Mouse (Mus musculus) CD4-positive, CD25-positive, alpha-beta regulatory T cell, adult 4 months (primary cell): ENCODE data around the gene Sft2d1. TPM values are rescaled to one million over a fixed set of nuclear protein-coding genes. Genes with fewer than 3 reads are reported as not detected.

Source experiments
- ATAC-seq: one replicate; pipeline ENCODE4 v1.8.0; 2017
- polyA plus RNA-seq, 2 experiments: library from polyadenylated mRNA; unstranded; fragments of 100-300 nt; shearing (Covaris generic); gene quantifications; one replicate each; pipeline ENCODE4 v1.2.1; 2017

The Sft2d1 gene
- polyA plus RNA-seq = 100 to 1,000 TPM; 129 to 135 TPM

DNA sequence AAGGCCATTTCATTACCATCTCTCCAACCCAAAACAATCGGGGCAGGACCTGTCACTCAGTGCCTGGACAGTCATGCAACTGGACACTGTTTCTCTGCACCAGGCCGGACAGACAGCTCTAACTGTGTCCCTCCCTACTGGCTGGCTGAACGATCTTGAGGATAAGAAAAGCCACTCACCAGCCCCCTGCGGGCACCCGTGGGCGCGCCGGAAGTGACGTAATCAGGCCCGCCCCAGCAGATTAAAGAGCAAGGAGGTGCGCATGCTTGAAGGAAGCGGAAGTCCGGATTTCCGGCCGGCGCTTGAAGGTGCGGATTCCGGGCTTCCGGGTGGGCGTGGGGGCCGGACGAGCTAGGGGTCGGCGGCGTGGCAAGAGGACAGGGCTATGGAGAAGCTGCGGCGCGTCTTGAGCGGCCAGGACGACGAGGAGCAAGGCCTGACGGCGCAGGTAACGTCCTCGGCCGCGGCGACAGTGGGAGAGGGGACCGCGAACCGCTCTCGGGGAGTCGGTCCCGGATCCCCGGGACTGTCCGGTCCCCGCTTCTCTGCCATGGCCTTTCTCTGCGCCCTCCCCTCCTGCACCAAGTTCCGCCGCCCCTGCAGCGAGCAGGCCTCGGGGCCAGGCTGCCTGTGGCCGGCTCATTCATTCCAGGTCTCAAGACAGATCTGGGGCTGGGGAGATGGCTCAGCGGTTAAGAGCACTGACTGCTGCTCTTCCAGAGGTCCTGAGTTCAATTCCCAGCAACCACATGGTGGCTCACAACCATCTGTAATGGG lies at the start of gene Sft2d1:
TSS of gene Sft2d1 (plus strand) at position 265 of the 777 bp plus-strand sequence.
- peak; percentile 96 for ATAC-seq

DNA sequence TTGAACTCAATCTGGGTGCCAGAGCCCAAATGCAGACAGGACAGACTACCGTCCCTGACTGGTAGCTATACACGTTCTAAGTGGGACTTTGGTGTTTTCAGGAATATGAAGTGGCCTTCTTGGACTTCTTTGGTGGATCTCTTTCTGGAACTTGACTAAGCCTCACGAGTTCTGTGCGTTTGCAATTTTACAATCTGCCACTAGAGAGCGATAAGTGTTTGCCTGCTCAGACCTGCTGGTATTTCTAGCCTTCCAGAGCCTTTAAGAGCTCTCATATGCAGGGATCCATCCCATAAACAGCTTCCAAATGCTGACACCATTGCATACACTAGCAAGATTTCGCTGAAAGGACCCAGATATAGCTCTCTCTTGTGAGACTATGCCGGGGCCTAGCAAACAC lies 46.3 kb upstream of the Sft2d1 start:
- ATAC-seq = peak; percentile 63

GRCm38 (mm10) chr17:8272054-8272749 lies 38.7 kb upstream of the Sft2d1 start:
- no peak for ATAC-seq

GRCm38 (mm10) chr17:8272951-8273350 lies 38.0 kb upstream of the Sft2d1 start:
- ATAC-seq = no peak

DNA sequence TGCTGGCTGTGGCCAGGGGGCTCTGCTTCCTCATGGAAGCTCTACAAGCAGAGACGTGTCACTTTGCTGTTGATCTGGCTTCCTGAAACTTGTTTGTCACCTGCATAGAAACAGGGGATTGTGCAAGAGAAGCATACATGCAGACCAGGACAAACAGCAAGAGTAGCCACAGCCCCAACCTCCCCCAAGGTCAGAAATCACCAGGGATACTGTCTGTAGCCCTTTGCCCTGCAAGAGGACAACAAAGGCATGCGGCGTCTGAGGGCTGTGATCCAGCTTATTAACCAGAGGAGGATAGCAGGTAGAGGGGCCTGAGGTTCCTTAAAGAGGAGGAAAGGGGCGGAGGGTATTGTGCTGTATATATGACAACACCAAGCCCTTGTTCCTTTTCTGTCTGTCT lies 34.8 kb upstream of the Sft2d1 start:
- ATAC-seq = no peak

- ATAC-seq = no peak
Measured at GRCm38 (mm10) chr17:8276680-8277079, 34.2 kb upstream of the Sft2d1 start.

- no peak for ATAC-seq
Measured at GRCm38 (mm10) chr17:8277266-8277665, 33.6 kb upstream of the Sft2d1 start.

GRCm38 (mm10) chr17:8278356-8278755 lies 32.5 kb upstream of the Sft2d1 start:
- no peak for ATAC-seq

DNA sequence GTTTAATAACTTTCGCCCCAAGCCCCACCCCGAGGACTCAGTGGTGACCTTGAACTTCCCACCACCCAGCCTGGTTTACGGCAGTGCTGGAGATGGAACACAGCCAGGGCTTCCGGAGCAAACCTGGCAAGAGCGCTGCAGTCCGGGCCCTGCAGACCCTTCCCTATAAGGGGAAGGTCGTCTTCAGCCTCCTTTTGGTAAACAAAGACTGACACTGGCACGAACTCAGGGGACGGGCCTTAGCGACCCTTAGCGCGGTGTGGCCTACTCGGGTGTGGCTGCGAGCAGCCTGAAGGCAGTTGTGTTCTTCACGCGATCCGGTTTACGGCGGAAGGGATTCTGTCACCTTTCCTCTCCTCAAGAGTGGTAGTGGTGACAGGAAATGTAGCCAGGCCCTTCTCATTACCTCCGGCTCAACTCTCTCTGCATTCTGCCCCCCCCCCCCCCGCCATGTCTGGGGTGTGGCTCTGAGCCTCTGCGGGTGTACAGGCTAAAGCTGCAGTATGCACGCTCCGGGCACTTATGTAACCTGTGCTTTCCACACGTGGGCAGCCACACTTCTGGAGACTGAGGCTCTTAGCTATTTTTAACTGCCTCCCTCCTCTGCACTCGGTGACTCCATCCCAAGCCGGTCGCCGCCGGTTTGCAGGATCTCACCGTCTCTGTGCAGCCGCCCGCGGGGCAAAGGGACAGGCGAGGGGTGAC lies 27.9 kb upstream of the Sft2d1 start, which contains the start of gene Mpc1:
TSS of gene Mpc1 (plus strand) at position 84 of the 705 bp plus-strand sequence.
- ATAC-seq = peak; percentile 72

DNA sequence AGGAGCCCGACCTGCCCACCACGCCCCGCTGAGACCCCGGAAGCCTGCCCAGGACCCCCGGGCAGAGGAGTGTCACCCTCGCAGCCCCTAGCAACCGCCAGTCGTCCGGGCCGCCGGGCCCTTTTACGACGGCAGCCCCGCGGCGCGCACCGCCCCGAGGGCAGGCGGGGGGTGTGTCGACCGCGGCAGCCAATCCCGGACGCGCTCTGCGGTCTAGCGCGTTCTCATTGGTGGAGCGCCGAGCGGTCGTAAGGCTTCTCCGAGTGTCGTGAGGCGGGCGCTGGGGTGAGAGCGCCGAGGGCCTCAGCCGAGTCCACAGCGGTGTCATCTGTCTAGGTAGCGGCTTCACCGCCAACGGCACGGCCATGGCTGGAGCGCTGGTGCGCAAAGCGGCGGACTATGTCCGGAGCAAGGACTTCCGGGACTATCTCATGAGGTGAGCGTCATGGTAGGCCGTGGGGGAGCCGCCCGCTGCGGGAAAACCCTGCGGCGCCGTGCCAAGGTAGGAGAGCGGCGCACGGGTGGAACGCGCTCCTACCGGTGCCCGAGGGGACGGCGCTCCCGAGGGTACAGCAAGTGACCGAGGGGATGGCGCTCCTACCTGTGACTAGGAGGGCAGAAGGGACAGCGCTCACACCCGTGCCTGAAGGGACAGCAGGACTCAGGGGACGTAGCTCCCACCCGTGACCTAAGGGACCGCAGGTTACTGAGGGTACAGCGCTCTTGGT lies 27.2 kb upstream of the Sft2d1 start:
- ATAC-seq = peak; percentile 88

DNA sequence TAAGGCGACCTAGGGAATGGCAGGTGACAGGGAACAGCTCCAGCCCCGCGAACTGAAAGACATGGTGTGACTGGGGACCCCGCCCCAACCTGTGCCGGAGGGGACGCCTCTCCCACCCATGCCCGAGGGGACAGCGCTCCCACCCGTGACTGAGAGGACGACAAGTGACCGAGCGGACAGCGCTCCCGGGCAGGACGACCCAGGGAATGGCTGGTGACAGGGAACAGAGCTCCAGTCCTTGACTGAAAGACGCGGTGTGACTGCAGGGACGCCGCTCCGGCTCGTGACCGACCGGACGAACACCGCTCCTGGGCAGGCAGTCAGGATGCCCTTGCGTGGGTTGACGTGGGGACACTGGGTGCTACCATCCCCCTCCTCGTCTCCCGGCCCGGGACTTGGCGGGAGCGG lies 26.6 kb upstream of the Sft2d1 start:
- ATAC-seq = no peak

GRCm38 (mm10) chr17:8285056-8285455 lies 25.8 kb upstream of the Sft2d1 start:
- ATAC-seq = no peak

DNA sequence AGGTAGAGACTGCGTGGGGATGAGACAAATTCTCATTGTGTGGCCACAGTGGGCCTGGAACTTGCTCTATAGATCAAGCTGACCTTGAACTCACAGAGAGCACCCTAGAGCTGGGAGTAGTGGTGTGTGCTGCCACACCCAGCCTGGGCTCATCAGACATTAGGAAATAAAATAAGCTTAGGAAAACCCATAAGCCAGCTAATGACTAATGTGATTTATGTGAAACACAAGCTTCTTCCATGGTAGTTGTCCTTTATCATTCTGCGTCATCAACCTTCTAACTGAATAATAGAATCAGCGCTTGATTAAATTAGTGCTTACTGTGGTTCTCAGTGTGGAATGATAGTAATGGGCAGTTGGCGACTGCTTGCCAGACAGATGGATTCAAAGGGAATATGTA lies 23.9 kb upstream of the Sft2d1 start:
- ATAC-seq = no peak

- no peak for ATAC-seq
Measured at GRCm38 (mm10) chr17:8289993-8290679, 20.8 kb upstream of the Sft2d1 start.

GRCm38 (mm10) chr17:8290736-8291135 lies 20.2 kb upstream of the Sft2d1 start:
- no peak for ATAC-seq

DNA sequence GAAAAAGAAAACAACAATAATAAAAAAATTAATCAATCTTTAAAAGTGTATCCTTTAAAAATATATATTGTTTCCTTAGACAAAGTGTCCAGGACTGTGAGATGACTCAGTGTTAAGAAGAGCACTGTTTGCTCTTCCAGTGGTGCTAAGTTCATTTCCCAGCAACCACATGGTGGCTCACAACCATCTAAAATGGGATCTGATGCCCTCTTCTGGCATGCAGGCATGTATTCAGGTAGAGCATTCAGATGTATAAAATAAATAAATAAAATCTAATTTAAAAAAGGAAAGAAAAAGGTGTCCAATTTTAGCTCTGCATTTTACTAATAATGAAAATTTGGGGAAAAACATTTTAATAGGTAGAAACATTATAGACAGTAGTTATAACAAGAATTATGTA lies 15.1 kb upstream of the Sft2d1 start:
- no peak for ATAC-seq

DNA sequence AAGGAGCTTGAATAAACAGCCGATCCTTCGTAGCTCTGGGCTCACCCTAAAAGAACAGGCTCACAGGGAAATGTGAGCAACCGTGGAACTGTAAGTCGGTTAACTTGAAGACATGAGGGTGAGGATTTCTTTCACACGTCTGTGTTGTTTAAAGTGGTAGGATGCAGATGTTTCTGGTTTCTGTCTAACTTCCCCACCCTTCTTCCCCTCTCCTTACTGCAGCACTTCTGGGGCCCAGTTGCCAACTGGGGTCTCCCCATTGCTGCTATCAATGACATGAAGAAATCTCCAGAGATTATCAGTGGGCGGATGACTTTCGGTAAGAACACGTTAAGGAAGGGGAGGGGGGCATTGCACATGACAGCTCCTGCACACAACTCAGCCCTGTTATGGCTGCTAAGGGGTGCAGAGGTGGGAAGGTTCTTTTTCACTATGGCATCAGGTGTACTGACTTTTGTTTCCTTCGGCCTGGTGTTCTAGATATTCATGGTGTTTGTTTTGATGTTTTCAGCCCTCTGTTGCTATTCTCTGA lies 14.5 kb upstream of the Sft2d1 start:
- ATAC-seq = no peak

GRCm38 (mm10) chr17:8297746-8298145 lies 13.2 kb upstream of the Sft2d1 start:
- no peak for ATAC-seq

GRCm38 (mm10) chr17:8298281-8298680 lies 12.6 kb upstream of the Sft2d1 start:
- no peak for ATAC-seq

GRCm38 (mm10) chr17:8299524-8299923 lies 11.4 kb upstream of the Sft2d1 start:
- no peak for ATAC-seq

- no peak for ATAC-seq
Measured at GRCm38 (mm10) chr17:8301515-8301914, 9.4 kb upstream of the Sft2d1 start.
